Mouse (Mus musculus) cerebellum, adult 8-10 months (tissue): ENCODE results near the gene Gpr27.

ENCODE experiments used
- DNase-seq: peaks from one replicate; pipeline ENCODE4 v3.0.0; 2022

Gene Gpr27

GRCm38 (mm10) chr6:99692206-99692915 lies at the start of gene Gpr27:
Gene Gpr27 (plus strand): TSS chr6:99692679.
- DNase-seq = peak; percentile 49

GRCm38 (mm10) chr6:99643439-99644199 lies 48.9 kb upstream of the Gpr27 start:
- DNase-seq = no peak

- no peak for DNase-seq
These were observed 48.1 kb upstream of the Gpr27 start for GRCm38 (mm10) chr6:99644386-99644785.

- DNase-seq = no peak
These were observed 47.6 kb upstream of the Gpr27 start for GRCm38 (mm10) chr6:99644876-99645275.

GRCm38 (mm10) chr6:99646344-99646743 lies 46.1 kb upstream of the Gpr27 start:
- DNase-seq = no peak

GRCm38 (mm10) chr6:99649307-99649706 lies 43.2 kb upstream of the Gpr27 start:
- DNase-seq = no peak

GRCm38 (mm10) chr6:99652341-99652740 lies 40.1 kb upstream of the Gpr27 start:
- DNase-seq = no peak

GRCm38 (mm10) chr6:99654343-99654742 lies 38.1 kb upstream of the Gpr27 start:
- DNase-seq = no peak

GRCm38 (mm10) chr6:99655488-99655887 lies 37.0 kb upstream of the Gpr27 start:
- DNase-seq = no peak

GRCm38 (mm10) chr6:99656088-99656487 lies 36.4 kb upstream of the Gpr27 start:
- no peak for DNase-seq

- DNase-seq = no peak
These were observed 33.9 kb upstream of the Gpr27 start for GRCm38 (mm10) chr6:99658586-99658985.

- no peak for DNase-seq
These were observed 32.0 kb upstream of the Gpr27 start for GRCm38 (mm10) chr6:99660443-99660842.

- DNase-seq = no peak
These were observed 29.2 kb upstream of the Gpr27 start for GRCm38 (mm10) chr6:99663232-99663631.

GRCm38 (mm10) chr6:99665457-99666317 lies 26.8 kb upstream of the Gpr27 start:
- no peak for DNase-seq

- DNase-seq = peak; percentile 87
These were observed 25.9 kb upstream of the Gpr27 start, which contains the start of the genes Eif4e3 and Gm20696 for GRCm38 (mm10) chr6:99666318-99667171. Gene Eif4e3 (minus strand): TSS chr6:99666771. Gene Gm20696 (minus strand): TSS chr6:99666797.

GRCm38 (mm10) chr6:99667290-99667689 lies 25.2 kb upstream of the Gpr27 start:
- no peak for DNase-seq

GRCm38 (mm10) chr6:99669481-99670325 lies 22.8 kb upstream of the Gpr27 start:
- DNase-seq = no peak

GRCm38 (mm10) chr6:99670481-99671119 lies 21.9 kb upstream of the Gpr27 start:
- peak; percentile 71 for DNase-seq

- DNase-seq = no peak
These were observed 20.7 kb upstream of the Gpr27 start for GRCm38 (mm10) chr6:99671768-99672167.

GRCm38 (mm10) chr6:99674482-99674881 lies 18.0 kb upstream of the Gpr27 start:
- DNase-seq = no peak

GRCm38 (mm10) chr6:99677325-99677724 lies 15.2 kb upstream of the Gpr27 start:
- no peak for DNase-seq
